Mouse (Mus musculus) olfactory bulb, adult 2 months (tissue): ENCODE measurements at regions not wholly inside any gene's neighbourhood (a gene's known extent, or its start where the extent isn't known, plus 50 kb on each side); places are given as distances from the start of the nearest gene placed in this dataset.

Experiments used
- CTCF ChIP-seq: fragments of 200-500 bp; IDR thresholded peaks from 2 replicates; pipeline ENCODE4 v1.5.1; 2012; ENCODE audit warnings: low read depth, mild to moderate bottlenecking, low read length, moderate library complexity; ENCODE audit not compliant: insufficient read depth
- POLR2A ChIP-seq: fragments of 200-500 bp; IDR thresholded peaks from 2 replicates; pipeline ENCODE4 v1.6.1; 2012; ENCODE audit warnings: mild to moderate bottlenecking, low read depth, low read length, moderate library complexity; ENCODE audit not compliant: insufficient read depth

DNA sequence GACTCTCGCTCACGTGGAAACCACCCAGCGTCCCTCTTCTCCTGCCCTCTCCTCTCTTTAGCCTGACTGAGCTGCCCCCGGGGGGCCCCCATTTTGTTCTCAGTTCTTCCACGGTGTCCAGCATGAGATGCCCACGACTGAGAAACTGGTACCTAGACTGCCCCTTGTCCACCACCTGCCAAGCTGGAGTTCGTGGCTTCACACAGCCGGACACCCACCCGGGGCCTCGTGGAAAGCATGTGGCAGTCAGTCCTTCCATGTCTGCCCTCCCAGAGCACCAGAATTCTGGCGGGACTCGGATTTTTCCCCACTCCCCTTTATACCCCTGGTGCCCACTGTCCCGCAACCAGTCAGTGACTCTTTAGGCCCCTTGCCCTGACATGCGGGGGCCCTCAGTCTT lies 86.9 kb upstream of the Lemd2 start:
- TF ChIP-seq POLR2A (no peak), CTCF (no peak)
